Mouse (Mus musculus) embryo, embryonic 11.5 days (tissue): ENCODE data around the gene Txn1.

Experiments
- DNase-seq: peaks from one replicate; pipeline ENCODE4 v3.0.0-alpha.2; 2012; ENCODE audit warnings: low read depth, low spot score

The Txn1 gene

GRCm38 (mm10) chr4:57956029-57956960 is at the start of gene Txn1:
Gene Txn1 (minus strand): TSS chr4:57956411.
- DNase-seq = peak; percentile 95

GRCm38 (mm10) chr4:58003501-58003900 is 47.3 kb upstream of the Txn1 start:
- no peak for DNase-seq

- no peak for DNase-seq
Observed at GRCm38 (mm10) chr4:57991425-57991824, 35.2 kb upstream of the Txn1 start.

- DNase-seq = no peak
Observed at GRCm38 (mm10) chr4:57974400-57975117, 18.3 kb upstream of the Txn1 start.

- DNase-seq = no peak
Observed at GRCm38 (mm10) chr4:57973592-57974268, 17.5 kb upstream of the Txn1 start.

GRCm38 (mm10) chr4:57970285-57970684 is 14.1 kb upstream of the Txn1 start:
- DNase-seq = no peak

GRCm38 (mm10) chr4:57967195-57967594 is 11.0 kb upstream of the Txn1 start:
- no peak for DNase-seq

- no peak for DNase-seq
Observed at GRCm38 (mm10) chr4:57965516-57965915, 9.3 kb upstream of the Txn1 start.

- no peak for DNase-seq
Observed at GRCm38 (mm10) chr4:57964143-57964542, 7.9 kb upstream of the Txn1 start.

GRCm38 (mm10) chr4:57959056-57959455 is 2.8 kb upstream of the Txn1 start:
- DNase-seq = no peak

GRCm38 (mm10) chr4:57958098-57958497 is 1.9 kb upstream of the Txn1 start:
- DNase-seq = no peak

GRCm38 (mm10) chr4:57957200-57958085 is 1.2 kb upstream of the Txn1 start:
- no peak for DNase-seq

GRCm38 (mm10) chr4:57955544-57955958 is 660 bp downstream of the Txn1 start:
- peak; percentile 40 for DNase-seq

- DNase-seq = no peak
Observed at GRCm38 (mm10) chr4:57954991-57955390, 1.2 kb downstream of the Txn1 start.

- no peak for DNase-seq
Observed at GRCm38 (mm10) chr4:57954580-57954979, 1.6 kb downstream of the Txn1 start.

- no peak for DNase-seq
Observed at GRCm38 (mm10) chr4:57953796-57954195, 2.4 kb downstream of the Txn1 start.

- no peak for DNase-seq
Observed at GRCm38 (mm10) chr4:57952891-57953290, 3.3 kb downstream of the Txn1 start.

- DNase-seq = no peak
Observed at GRCm38 (mm10) chr4:57952416-57952815, 3.8 kb downstream of the Txn1 start.

- no peak for DNase-seq
Observed at GRCm38 (mm10) chr4:57949866-57950265, 6.3 kb downstream of the Txn1 start.

- no peak for DNase-seq
Observed at GRCm38 (mm10) chr4:57947476-57947875, 8.7 kb downstream of the Txn1 start.

- DNase-seq = no peak
Observed at GRCm38 (mm10) chr4:57947036-57947435, 9.2 kb downstream of the Txn1 start.
